Mouse (Mus musculus): ENCODE data around the gene Sorcs2.

DNA sequence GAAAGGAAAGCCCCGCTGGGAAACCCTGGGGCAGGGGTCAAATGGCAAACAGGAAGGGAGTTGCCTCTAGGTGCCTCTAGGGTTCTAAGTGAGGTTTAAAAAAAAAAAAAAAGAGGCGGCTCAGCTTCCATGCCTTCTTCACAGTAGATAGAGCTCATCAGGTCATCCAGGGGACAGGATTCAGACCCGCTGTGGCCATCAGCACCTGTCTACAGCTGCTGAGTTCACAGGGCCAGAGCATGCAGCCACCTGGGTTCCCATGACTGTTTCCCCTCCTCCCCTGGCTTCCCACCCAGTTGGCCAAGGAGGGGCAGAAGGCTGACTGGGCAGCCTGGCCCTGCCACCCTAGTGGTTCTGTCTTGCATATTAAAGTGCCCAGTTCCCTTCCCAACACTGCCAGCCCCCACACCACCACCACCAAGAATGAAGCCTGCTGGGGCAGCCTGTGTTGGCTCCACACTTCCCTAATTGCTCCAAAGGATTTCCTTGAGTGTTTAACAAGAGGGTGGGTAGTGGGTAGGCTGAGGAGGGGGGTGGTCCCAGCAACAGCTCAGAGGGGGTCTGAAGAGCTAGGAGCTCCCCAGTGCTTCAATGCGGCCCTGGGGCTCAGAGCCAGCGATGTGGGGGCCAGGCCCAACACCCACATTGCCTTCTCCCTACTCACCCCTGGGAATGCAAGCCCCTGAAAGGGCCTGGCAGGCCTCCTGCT lies 38.2 kb downstream of the Sorcs2 start:
- TF ChIP-seq CTCF (IDR thresholded peaks at IDR 0.05; ENCODE audit: extremely low read depth, insufficient read depth, insufficient read length, insufficient replicate concordance) (no peak), POLR2A (IDR thresholded peaks at IDR 0.05; ENCODE audit: low read depth, low read length) (no peak)

Measured in spleen, adult 2 months (tissue).